Comparison of ENCODE assay signal across 10 mouse cellular contexts in genomic region chr11:103265856-103266255, GRCm38 (mm10). TPM values are rescaled to one million over a fixed set of nuclear protein-coding genes. Genes with fewer than 3 reads are reported as not detected.
A peak's percentile ranks its signal among the peaks of the same experiment; 100 is the strongest.
DNase-seq lines count a peak whose midpoint lies in the region; ATAC-seq and TF ChIP-seq lines count a peak whose summit lies in the region.
"Had no signal": no experiment of that assay in that cellular context is flagged by ENCODE, and none has a peak within 500 bp of the region (broad histone marks: within the 10 kb centered on the region; RNA-seq: fewer than 3 reads in every experiment).

No protein-coding gene starts in this region.

- no peak for TF ChIP-seq EP300 in heart, postnatal 0 days (IDR thresholded peaks at IDR 0.05; ENCODE audit: low read depth)
- no peak for TF ChIP-seq EP300 in MEL (IDR thresholded peaks at IDR 0.05; ENCODE audit: low read depth in 1 of 2, low read length in 2 of 2)

- WGBS in heart, postnatal 0 days, result 60% methylated on average over 2 of the region's 2 CpGs
- 71% methylated on average over 2 of the region's 2 CpGs for WGBS in hindbrain, embryonic 14.5 days
- WGBS in midbrain, embryonic 16.5 days, result 55% methylated on average over 2 of the region's 2 CpGs
- WGBS in cerebellum, adult 2 months, result 63% methylated on average over 2 of the region's 2 CpGs

- no peaks in the 10 kb centered on the region for H3K9me3 ChIP-seq in heart, postnatal 0 days (replicated peaks; ENCODE audit: control insufficient read depth, low read length)
- no peaks in the 10 kb centered on the region for H3K9me3 ChIP-seq in MEL (replicated peaks; ENCODE audit: insufficient read depth, low read length)
- H3K9me3 ChIP-seq in hindbrain, embryonic 14.5 days (ENCODE audit: control insufficient read depth, low read length), result no peaks in the 10 kb centered on the region
- no peaks in the 10 kb centered on the region for H3K9me3 ChIP-seq in midbrain, embryonic 16.5 days (replicated peaks; ENCODE audit: control insufficient read depth, low read length, poor library complexity, severe bottlenecking)

- H3K36me3 ChIP-seq in heart, postnatal 0 days (replicated peaks; ENCODE audit: control insufficient read depth, insufficient read depth, low read length), result no peaks in the 10 kb centered on the region
- H3K36me3 ChIP-seq in MEL (ENCODE audit: control insufficient read depth in 1 of 2, insufficient read depth in 2 of 2, low read length in 2 of 2), result peaks cover 0 to 24% of the 10 kb centered on the region in 2 experiments; a peak in 2 of 4 replicates
- no peaks in the 10 kb centered on the region for H3K36me3 ChIP-seq in hindbrain, embryonic 14.5 days (replicated peaks; ENCODE audit: control insufficient read depth, insufficient read depth)
- H3K36me3 ChIP-seq in midbrain, embryonic 16.5 days (ENCODE audit: control insufficient read depth, insufficient read depth, low read length), result no peaks in the 10 kb centered on the region

- H3K27ac ChIP-seq in heart, postnatal 0 days (ENCODE audit: low read depth), result no peak overlapping the region
- 0 out of 2 replicates have a peak overlapping the region, but pooled peaks have one; percentile 13 for H3K27ac ChIP-seq in MEL (ENCODE audit: control insufficient read depth, low read depth, low read length)
- H3K27ac ChIP-seq in hindbrain, embryonic 14.5 days, result no peak overlapping the region
- H3K27ac ChIP-seq in midbrain, embryonic 16.5 days (ENCODE audit: low read length), result no peak overlapping the region
- no peak overlapping the region for H3K27ac ChIP-seq in cerebellum, adult 2 months (ENCODE audit: insufficient read depth, low read length)

- peak overlapping the region; percentile 88 for H3K4me2 ChIP-seq in heart, postnatal 0 days (ENCODE audit: low read depth, low read length)
- peak overlapping the region; percentile 54 for H3K4me2 ChIP-seq in hindbrain, embryonic 14.5 days (replicated peaks)
- H3K4me2 ChIP-seq in midbrain, embryonic 16.5 days (ENCODE audit: low read length), result peak overlapping the region; percentile 87

- H3K9ac ChIP-seq in heart, postnatal 0 days (replicated peaks; ENCODE audit: low read depth, low read length), result no peak overlapping the region
- no peak overlapping the region for H3K9ac ChIP-seq in MEL (ENCODE audit: control insufficient read depth, low read depth, low read length, poor library complexity, severe bottlenecking)
- no peak overlapping the region for H3K9ac ChIP-seq in hindbrain, embryonic 14.5 days
- H3K9ac ChIP-seq in midbrain, embryonic 16.5 days (ENCODE audit: low read depth, low read length), result no peak overlapping the region

- TF ChIP-seq CTCF in heart, postnatal 0 days (IDR thresholded peaks at IDR 0.05; ENCODE audit: low read depth), result no peak
- no peak for TF ChIP-seq CTCF in MEL (IDR thresholded peaks at IDR 0.05 in 2 of 3, conservative IDR thresholded peaks at IDR 0.05 in 1 of 3; ENCODE audit: control insufficient read depth in 1 of 3, insufficient read depth in 1 of 3, low read depth in 2 of 3, low read length in 3 of 3, poor library complexity in 1 of 3, severe bottlenecking in 1 of 3)
- TF ChIP-seq CTCF in cerebellum, adult 2 months (IDR thresholded peaks at IDR 0.05; ENCODE audit: borderline replicate concordance, insufficient read depth, low read depth, low read length), result no peak

- no peaks in the 10 kb centered on the region for H3K27me3 ChIP-seq in heart, postnatal 0 days (ENCODE audit: control insufficient read depth, insufficient read depth, low read length)
- no peaks in the 10 kb centered on the region; a peak in 1 of 4 replicates for H3K27me3 ChIP-seq in MEL (ENCODE audit: control insufficient read depth in 1 of 2, insufficient read depth in 2 of 2, low read length in 2 of 2)
- H3K27me3 ChIP-seq in hindbrain, embryonic 14.5 days (ENCODE audit: control insufficient read depth, insufficient read depth, low read length), result no peaks in the 10 kb centered on the region
- H3K27me3 ChIP-seq in midbrain, embryonic 16.5 days (ENCODE audit: control insufficient read depth, insufficient read depth, low read depth, low read length), result no peaks in the 10 kb centered on the region
- H3K27me3 ChIP-seq in cerebellum, adult 2 months (ENCODE audit: control insufficient read depth, insufficient read depth, low read length), result no peaks in the 10 kb centered on the region

- no peak for TF ChIP-seq RAD21 in MEL (IDR thresholded peaks at IDR 0.05; ENCODE audit: low read depth, low read length)

- H3K4me1 ChIP-seq in heart, postnatal 0 days (ENCODE audit: control insufficient read depth, insufficient read depth), result peaks cover 36% of the 10 kb centered on the region
- H3K4me1 ChIP-seq in MEL (ENCODE audit: control insufficient read depth in 1 of 2, insufficient read depth in 2 of 2, low read length in 2 of 2), result peaks cover 12 to 31% of the 10 kb centered on the region in 2 experiments
- H3K4me1 ChIP-seq in hindbrain, embryonic 14.5 days (replicated peaks; ENCODE audit: control insufficient read depth, insufficient read depth, low read length), result peaks cover 51% of the 10 kb centered on the region
- H3K4me1 ChIP-seq in midbrain, embryonic 16.5 days (ENCODE audit: control insufficient read depth, insufficient read depth, low read length), result peaks cover 47% of the 10 kb centered on the region
- H3K4me1 ChIP-seq in cerebellum, adult 2 months (ENCODE audit: control insufficient read depth, insufficient read depth, low read length), result peaks cover 4% of the 10 kb centered on the region

- no peak for TF ChIP-seq POLR2A in MEL (IDR thresholded peaks at IDR 0.05; ENCODE audit: control insufficient read depth in 1 of 2, insufficient read depth in 1 of 2, low read depth in 1 of 2, low read length in 2 of 2, poor library complexity in 1 of 2)
- TF ChIP-seq POLR2A in cerebellum, adult 2 months (IDR thresholded peaks at IDR 0.05; ENCODE audit: borderline replicate concordance, insufficient read depth, low read length), result no peak

- no peak for ATAC-seq in heart, postnatal 0 days (ENCODE audit: insufficient read depth, low read depth)
- ATAC-seq in hindbrain, embryonic 14.5 days (ENCODE audit: low FRiP score), result no peak
- ATAC-seq in midbrain, embryonic 16.5 days, result no peak

- H3K4me3 ChIP-seq in heart, postnatal 0 days (ENCODE audit: low read depth, low read length), result 0 out of 2 replicates have a peak overlapping the region, but pooled peaks have one; percentile 62
- no peak overlapping the region for H3K4me3 ChIP-seq in MEL (ENCODE audit: control insufficient read depth in 1 of 2, insufficient read depth in 1 of 2, low read depth in 2 of 2, low read length in 2 of 2)
- H3K4me3 ChIP-seq in hindbrain, embryonic 14.5 days (replicated peaks; ENCODE audit: low read length), result no peak overlapping the region
- peak overlapping the region; percentile 3; the same call in 1 of the 2 replicates for H3K4me3 ChIP-seq in midbrain, embryonic 16.5 days (ENCODE audit: low read depth, low read length)
- no peak overlapping the region for H3K4me3 ChIP-seq in cerebellum, adult 2 months (replicated peaks; ENCODE audit: insufficient read depth, low read depth, low read length)

- no peak for DNase-seq in heart, postnatal 0 days (ENCODE audit: low spot score)
- no peak for DNase-seq in heart, adult 8-10 months (ENCODE audit: low spot score)
- DNase-seq in MEL (ENCODE audit: low read depth, low spot score), result no peak
- DNase-seq in hindbrain, embryonic 14.5 days (ENCODE audit: low spot score), result no peak
- DNase-seq in urinary bladder, postnatal 4 days (ENCODE audit: low spot score in 2 of 2), result no peak
- no peak for DNase-seq in cerebellum, adult 2 months
- DNase-seq in adrenal gland, adult (ENCODE audit: inconsistent age in 2 of 2, low spot score in 1 of 2), result no peak
- DNase-seq: left cerebral cortex, postnatal 4 days had no signal

- no peaks in the 10 kb centered on the region; the same call in 1 of the 2 replicates for H3K79me2 ChIP-seq in MEL (ENCODE audit: control insufficient read depth, insufficient read depth, low read length, poor library complexity)

TF ChIP-seq in MEL, 35 proteins besides CTCF, POLR2A, EP300 and RAD21 (continues in another document):
- TF ChIP-seq GATA1 (IDR thresholded peaks at IDR 0.05; ENCODE audit: low read depth, low read length), result no peak
- TF ChIP-seq USF2 (IDR thresholded peaks at IDR 0.05; ENCODE audit: borderline replicate concordance in 1 of 2, insufficient read depth in 1 of 2, low read depth in 1 of 2, low read length in 2 of 2), result no peak
- no peak for TF ChIP-seq TBP (IDR thresholded peaks at IDR 0.05; ENCODE audit: low read depth, low read length)

RNA-seq across cellular contexts. Expression of gene Map3k14, which starts 1.4 kb away (rescaled TPM):
- 4.4 and 9.4 TPM in 2 replicates for total RNA-seq in heart, postnatal 0 days (2014; rRNA removed; ENCODE audit: low replicate concordance)
- polyA plus RNA-seq in heart, postnatal 0 days (2015; fragmentation: Nextera tagmentation; extraction: Ambion mirVana), result 1.3 and 1.4 TPM in 2 replicates
- 1 to 10 TPM; 2.7 to 3.9 (median 3.6) TPM for total RNA-seq in heart, adult 8-10 months (2022)
- 0.36 and 0.39 TPM in 2 replicates for total RNA-seq in MEL (2012; rRNA removed)
- under 1 TPM in 1 of 2 experiments, not detected in 1; 0.99 TPM for polyA plus RNA-seq in MEL (2012; ENCODE audit: insufficient read depth in 1 of 2, insufficient read length in 2 of 2, low read depth in 1 of 2, low replicate concordance in 2 of 2, missing spikeins in 1 of 2)
- 2.9 and 4.0 TPM in 2 replicates for polyA plus RNA-seq in hindbrain, embryonic 14.5 days (2014; fragmentation: Nextera tagmentation; extraction: Ambion mirVana)
- polyA plus RNA-seq in midbrain, embryonic 16.5 days (2015; fragmentation: Nextera tagmentation; extraction: Ambion mirVana), result 4.4 TPM in 2 replicates
- 6.0 and 6.1 TPM in 2 replicates for polyA plus RNA-seq in cerebellum, adult 2 months (2012; rRNA removed)

RNA-seq across cellular contexts. Expression of gene Spata32, which starts 47.6 kb away (rescaled TPM):
- not detected in 2 replicates for total RNA-seq in heart, postnatal 0 days (2014; rRNA removed; ENCODE audit: low replicate concordance)
- polyA plus RNA-seq in heart, postnatal 0 days (2015; fragmentation: Nextera tagmentation; extraction: Ambion mirVana), result not detected in 2 replicates
- not detected for total RNA-seq in heart, adult 8-10 months (2022)
- total RNA-seq in MEL (2012; rRNA removed), result not detected in 2 replicates
- polyA plus RNA-seq in MEL (2012; ENCODE audit: insufficient read depth in 1 of 2, insufficient read length in 2 of 2, low read depth in 1 of 2, low replicate concordance in 2 of 2, missing spikeins in 1 of 2), result not detected
- polyA plus RNA-seq in hindbrain, embryonic 14.5 days (2014; fragmentation: Nextera tagmentation; extraction: Ambion mirVana), result 0.29 and 0.31 TPM in 2 replicates
- polyA plus RNA-seq in midbrain, embryonic 16.5 days (2015; fragmentation: Nextera tagmentation; extraction: Ambion mirVana), result 1.2 and 1.3 TPM in 2 replicates
- polyA plus RNA-seq in cerebellum, adult 2 months (2012; rRNA removed), result 2.7 and 3.2 TPM in 2 replicates

RNA-seq across cellular contexts. Expression of gene 1700023F06Rik, which starts 57.5 kb away (rescaled TPM):
- total RNA-seq in heart, postnatal 0 days (2014; rRNA removed; ENCODE audit: low replicate concordance), result not detected in 2 replicates
- 0.10 TPM in 1 of 2 replicates, not detected in the other for polyA plus RNA-seq in heart, postnatal 0 days (2015; fragmentation: Nextera tagmentation; extraction: Ambion mirVana)
- not detected for total RNA-seq in heart, adult 8-10 months (2022)
- not detected in 2 replicates for total RNA-seq in MEL (2012; rRNA removed)
- not detected for polyA plus RNA-seq in MEL (2012; ENCODE audit: insufficient read depth in 1 of 2, insufficient read length in 2 of 2, low read depth in 1 of 2, low replicate concordance in 2 of 2, missing spikeins in 1 of 2)
- 1.9 TPM in 2 replicates for polyA plus RNA-seq in hindbrain, embryonic 14.5 days (2014; fragmentation: Nextera tagmentation; extraction: Ambion mirVana)
- polyA plus RNA-seq in midbrain, embryonic 16.5 days (2015; fragmentation: Nextera tagmentation; extraction: Ambion mirVana), result 2.3 and 3.1 TPM in 2 replicates
- polyA plus RNA-seq in cerebellum, adult 2 months (2012; rRNA removed), result 9.4 and 10.0 TPM in 2 replicates
- total RNA-seq: common myeloid progenitor, adult 5-6 weeks had no signal

Comparison
In these comparisons a context has a peak if more than half of its experiments do, and no peak if none do; other contexts are left out.
1. H3K4me3 ChIP-seq: peak in heart, postnatal 0 days (single experiment) and midbrain, embryonic 16.5 days (single experiment); none in MEL (0 of 2), hindbrain, embryonic 14.5 days (single experiment) and cerebellum, adult 2 months (single experiment).
2. Peak in every context shown above with its lines, with median percentiles within 50 percentile points of each other: H3K4me2 ChIP-seq.